Mouse (Mus musculus) lung, adult 2 months (tissue): ENCODE data around the gene Ldlrad3.

ENCODE experiments used
- CTCF ChIP-seq: fragments of 200-500 bp; IDR thresholded peaks from 2 replicates; pipeline ENCODE4 v1.5.1; 2011; ENCODE audit warnings: mild to moderate bottlenecking, low read length, control low read depth; ENCODE audit not compliant: insufficient read depth
- POLR2A ChIP-seq: fragments of 200-500 bp; IDR thresholded peaks from 2 replicates; pipeline ENCODE4 v1.6.1; 2011; ENCODE audit warnings: low read depth, mild to moderate bottlenecking, control low read depth, low read length, borderline replicate concordance; ENCODE audit errors: extremely low read depth

DNA sequence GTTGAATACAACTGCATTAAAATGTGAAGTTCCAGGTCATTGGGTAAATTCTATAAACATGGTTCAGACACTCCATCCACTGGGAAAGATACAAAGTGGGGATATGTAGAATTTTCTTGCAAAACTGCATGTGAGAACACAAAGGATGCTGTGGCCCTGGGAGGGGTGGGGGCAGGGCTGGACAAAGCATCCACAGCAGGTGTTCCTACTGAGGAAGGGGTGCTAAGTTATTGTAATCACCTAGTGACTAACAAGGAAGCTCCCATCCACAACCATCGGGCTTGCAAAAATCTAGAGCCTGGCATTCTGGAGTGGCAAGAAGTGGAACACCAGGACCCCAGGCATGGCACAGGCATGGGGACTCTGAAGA is 64.1 kb downstream of the Ldlrad3 start:
- TF ChIP-seq CTCF (no peak), POLR2A (no peak)
